Mouse (Mus musculus) forebrain, embryonic 16.5 days (tissue): Measurements from ENCODE around the gene Gm266. TPM values are rescaled to one million over a fixed set of nuclear protein-coding genes. Genes with fewer than 3 reads are reported as not detected.

Experiments
- ATAC-seq: fragments of 200-750 bp; cut with Nextera tagmentation; 2 replicates; pipeline ENCODE4 v1.8.0; 2017; ENCODE audit warnings: mild to moderate bottlenecking, moderate library complexity
- H3K27ac ChIP-seq: fragments of 300-500 bp; sonication (generic); 2 replicates; pipeline ENCODE4 v1.5.1; 2014; ENCODE audit warnings: low read length, control low read depth
- H3K27me3 ChIP-seq: fragments of 300-500 bp; sonication (generic); replicated peaks from 2 replicates; pipeline ENCODE4 v1.6.1; 2014; ENCODE audit warnings: low read length; ENCODE audit not compliant: control insufficient read depth, insufficient read depth
- H3K36me3 ChIP-seq: fragments of 300-500 bp; sonication (generic); 2 replicates; pipeline ENCODE4 v1.6.1; 2014; ENCODE audit not compliant: control insufficient read depth, insufficient read depth
- H3K4me1 ChIP-seq: fragments of 300-500 bp; sonication (generic); replicated peaks from 2 replicates; pipeline ENCODE4 v1.6.1; 2014; ENCODE audit warnings: low read length; ENCODE audit not compliant: control insufficient read depth, insufficient read depth
- H3K4me2 ChIP-seq: fragments of 300-500 bp; sonication (generic); 2 replicates; pipeline ENCODE4 v1.6.1; 2014; ENCODE audit warnings: mild to moderate bottlenecking, low read length, control low read depth
- H3K4me3 ChIP-seq: fragments of 300-500 bp; sonication (generic); replicated peaks from 2 replicates; pipeline ENCODE4 v1.5.1; 2014; ENCODE audit warnings: mild to moderate bottlenecking, low read length, control low read depth
- H3K9ac ChIP-seq: fragments of 300-500 bp; sonication (generic); replicated peaks from 2 replicates; pipeline ENCODE4 v1.6.1; 2014; ENCODE audit warnings: low read depth, low read length, control low read depth
- H3K9me3 ChIP-seq: fragments of 300-500 bp; sonication (generic); 2 replicates; pipeline ENCODE4 v1.6.1; 2016; ENCODE audit warnings: low read length; ENCODE audit not compliant: control insufficient read depth
- WGBS: fragments of 180-500 bp; shearing (Covaris S2); extraction: QIAGEN DNeasy Blood & Tissue Kit; methylation state at CpG from one replicate; pipeline ENCODE4 v1.1.7; 2014; 5-methylcytosine and 5-hydroxymethylcytosine counted together
- polyA plus RNA-seq: library from polyadenylated mRNA; unstranded; fragments of >200 nt; fragmentation: Nextera tagmentation; extraction: Ambion mirVana; gene quantifications from 2 replicates; pipeline ENCODE4 v1.2.1, GENCODE M21; 2015

The Gm266 gene
- polyA plus RNA-seq, 1 experiment from 2014 or later: 0.23 TPM

- no peaks in the 10 kb centered on the region for H3K9me3 ChIP-seq
- no peaks in the 10 kb centered on the region for H3K27me3 ChIP-seq
- ATAC-seq: no peak
- 0 out of 2 replicates have a peak, but pooled peaks cover 2% of the 10 kb centered on the region for H3K4me1 ChIP-seq
- 91% methylated on average over 10 of the region's 10 CpGs for WGBS
- no peaks in the 10 kb centered on the region for H3K36me3 ChIP-seq
- no peak overlapping the region for H3K4me3 ChIP-seq
- no peak overlapping the region for H3K9ac ChIP-seq
- H3K27ac ChIP-seq: no peak overlapping the region
- no peak overlapping the region for H3K4me2 ChIP-seq
These were observed 22.3 kb upstream of the Gm266 start for GRCm38 (mm10) chr12:111507962-111508361.

GRCm38 (mm10) chr12:111507001-111507400 lies 21.4 kb upstream of the Gm266 start:
- H3K9ac ChIP-seq: no peak overlapping the region
- 61% methylated on average over 5 of the region's 5 CpGs for whole genome bisulfite sequencing
- no peaks in the 10 kb centered on the region for H3K36me3 ChIP-seq
- H3K27ac ChIP-seq: no peak overlapping the region
- no peaks in the 10 kb centered on the region; the same call in 1 of the 2 replicates for H3K9me3 ChIP-seq
- H3K4me1 ChIP-seq: 0 out of 2 replicates have a peak, but pooled peaks cover 2% of the 10 kb centered on the region
- no peak overlapping the region for H3K4me3 ChIP-seq
- no peak for ATAC-seq
- no peak overlapping the region for H3K4me2 ChIP-seq
- H3K27me3 ChIP-seq: no peaks in the 10 kb centered on the region

GRCm38 (mm10) chr12:111504904-111505303 lies 19.3 kb upstream of the Gm266 start:
- H3K4me1 ChIP-seq: peaks cover 2% of the 10 kb centered on the region; the same call in 1 of the 2 replicates

GRCm38 (mm10) chr12:111503571-111503970 lies 17.9 kb upstream of the Gm266 start:
- Histone ChIP-seq H3K4me2 (no peak overlapping the region), H3K9ac (no peak overlapping the region), H3K4me3 (no peak overlapping the region), H3K27ac (no peak overlapping the region), H3K9me3 (no peaks in the 10 kb centered on the region; the same call in 1 of the 2 replicates), H3K36me3 (no peaks in the 10 kb centered on the region), H3K4me1 (peaks cover 2% of the 10 kb centered on the region; the same call in 1 of the 2 replicates), H3K27me3 (no peaks in the 10 kb centered on the region)
- 84% methylated on average over 5 of the region's 5 CpGs for WGBS
- no peak for ATAC-seq

More at GRCm38 (mm10) chr12:111504904-111505303, 19.3 kb upstream of the Gm266 start:
- Histone ChIP-seq H3K27ac (no peak overlapping the region), H3K9ac (no peak overlapping the region), H3K27me3 (no peaks in the 10 kb centered on the region), H3K9me3 (no peaks in the 10 kb centered on the region; the same call in 1 of the 2 replicates), H3K4me3 (peak overlapping the region; percentile 30), H3K36me3 (no peaks in the 10 kb centered on the region), H3K4me2 (peak overlapping the region; percentile 49)
- peak; percentile 80 for ATAC-seq
- 3% methylated on average over 12 of the region's 12 CpGs for WGBS

- Histone ChIP-seq H3K27me3 (no peaks in the 10 kb centered on the region), H3K4me1 (peaks cover 2% of the 10 kb centered on the region; the same call in 1 of the 2 replicates), H3K4me3 (no peak overlapping the region), H3K36me3 (no peaks in the 10 kb centered on the region), H3K27ac (no peak overlapping the region), H3K9me3 (no peaks in the 10 kb centered on the region; the same call in 1 of the 2 replicates), H3K9ac (no peak overlapping the region), H3K4me2 (no peak overlapping the region)
- 84% methylated on average over 12 of the region's 12 CpGs for WGBS
- ATAC-seq: no peak
These were observed 17.5 kb upstream of the Gm266 start for GRCm38 (mm10) chr12:111503063-111503567.

- Histone ChIP-seq H3K4me2 (no peak overlapping the region), H3K27me3 (no peaks in the 10 kb centered on the region), H3K27ac (no peak overlapping the region), H3K9ac (no peak overlapping the region), H3K4me3 (no peak overlapping the region), H3K9me3 (no peaks in the 10 kb centered on the region; the same call in 1 of the 2 replicates), H3K36me3 (no peaks in the 10 kb centered on the region), H3K4me1 (peaks cover 2% of the 10 kb centered on the region; the same call in 1 of the 2 replicates)
- peak; percentile 47 for ATAC-seq
- WGBS: 6% methylated on average over 5 of the region's 5 CpGs
These were observed 15.1 kb upstream of the Gm266 start for GRCm38 (mm10) chr12:111500725-111501124.

GRCm38 (mm10) chr12:111499617-111500016 lies 14.0 kb upstream of the Gm266 start:
- no peaks in the 10 kb centered on the region; the same call in 1 of the 2 replicates for H3K9me3 ChIP-seq
- WGBS: 33% methylated on average over 5 of the region's 5 CpGs
- H3K27me3 ChIP-seq: no peaks in the 10 kb centered on the region
- no peak overlapping the region for H3K4me3 ChIP-seq
- H3K9ac ChIP-seq: no peak overlapping the region
- H3K27ac ChIP-seq: no peak overlapping the region
- no peak for ATAC-seq
- H3K4me1 ChIP-seq: no peaks in the 10 kb centered on the region; the same call in 1 of the 2 replicates
- no peaks in the 10 kb centered on the region for H3K36me3 ChIP-seq
- H3K4me2 ChIP-seq: no peak overlapping the region

GRCm38 (mm10) chr12:111497076-111497475 lies 11.5 kb upstream of the Gm266 start:
- Histone ChIP-seq H3K9me3 (no peaks in the 10 kb centered on the region), H3K4me2 (no peak overlapping the region), H3K27ac (no peak overlapping the region), H3K36me3 (no peaks in the 10 kb centered on the region), H3K4me3 (no peak overlapping the region), H3K27me3 (no peaks in the 10 kb centered on the region), H3K4me1 (no peaks in the 10 kb centered on the region; the same call in 1 of the 2 replicates), H3K9ac (no peak overlapping the region)
- 55% methylated on average over 2 of the region's 2 CpGs for WGBS
- ATAC-seq: no peak

- H3K27ac ChIP-seq: no peak overlapping the region
- H3K36me3 ChIP-seq: no peaks in the 10 kb centered on the region
- H3K27me3 ChIP-seq: no peaks in the 10 kb centered on the region
- H3K4me2 ChIP-seq: no peak overlapping the region
- no peak for ATAC-seq
- no peak overlapping the region for H3K9ac ChIP-seq
- H3K4me3 ChIP-seq: no peak overlapping the region
- WGBS: 80% methylated on average over 4 of the region's 4 CpGs
- H3K9me3 ChIP-seq: no peaks in the 10 kb centered on the region
- no peaks in the 10 kb centered on the region for H3K4me1 ChIP-seq
These were observed 9.3 kb upstream of the Gm266 start for GRCm38 (mm10) chr12:111494931-111495330.
